Mouse (Mus musculus) heart, postnatal 0 days (tissue): ENCODE data around the gene Slc7a8. TPM values are rescaled to one million over a fixed set of nuclear protein-coding genes. Genes with fewer than 3 reads are reported as not detected.
A peak's percentile ranks its signal among the peaks of the same experiment; 100 is the strongest.

Experiments used
- ATAC-seq: fragments of 200-750 bp; cut with Nextera tagmentation; 2 replicates; pipeline ENCODE4 v1.8.0; 2017; ENCODE audit warnings: low read depth, moderate number of reproducible peaks, moderate library complexity; ENCODE audit not compliant: insufficient read depth
- DNase-seq: peaks from one replicate; pipeline ENCODE4 v3.0.0-alpha.2; 2016; ENCODE audit warnings: low spot score
- H3K27ac ChIP-seq: fragments of 300-500 bp; sonication (generic); 2 replicates; pipeline ENCODE4 v1.5.1; 2014; ENCODE audit warnings: low read depth, mild to moderate bottlenecking
- H3K27me3 ChIP-seq: fragments of 300-500 bp; sonication (generic); 2 replicates; pipeline ENCODE4 v1.6.1; 2014; ENCODE audit warnings: low read length, mixed read lengths; ENCODE audit not compliant: control insufficient read depth, insufficient read depth
- H3K36me3 ChIP-seq: fragments of 300-500 bp; sonication (generic); replicated peaks from 2 replicates; pipeline ENCODE4 v1.6.1; 2014; ENCODE audit warnings: low read length, mixed read lengths; ENCODE audit not compliant: control insufficient read depth, insufficient read depth
- H3K4me1 ChIP-seq: fragments of 300-500 bp; sonication (generic); 2 replicates; pipeline ENCODE4 v1.6.1; 2014; ENCODE audit warnings: antibody characterized with exemption; ENCODE audit not compliant: control insufficient read depth, insufficient read depth
- H3K4me2 ChIP-seq: fragments of 300-500 bp; sonication (generic); 2 replicates; pipeline ENCODE4 v1.6.1; 2014; ENCODE audit warnings: low read depth, mild to moderate bottlenecking, low read length, moderate library complexity
- H3K4me3 ChIP-seq: fragments of 300-500 bp; sonication (generic); 2 replicates; pipeline ENCODE4 v1.5.1; 2014; ENCODE audit warnings: low read depth, low read length
- H3K9ac ChIP-seq: fragments of 300-500 bp; sonication (generic); replicated peaks from 2 replicates; pipeline ENCODE4 v1.6.1; 2014; ENCODE audit warnings: low read depth, low read length, mixed read lengths
- H3K9me3 ChIP-seq: fragments of 300-500 bp; sonication (generic); replicated peaks from 2 replicates; pipeline ENCODE4 v1.6.1; 2016; ENCODE audit warnings: low read length; ENCODE audit not compliant: control insufficient read depth
- CTCF ChIP-seq: IDR thresholded peaks from 2 replicates; pipeline ENCODE4 v1.5.1; 2016; ENCODE audit warnings: antibody characterized with exemption, control low read depth, low read depth
- EP300 ChIP-seq: IDR thresholded peaks from 2 replicates; pipeline ENCODE4 v1.6.1; 2016; ENCODE audit warnings: antibody characterized with exemption, low read depth
- WGBS: fragments of 180-500 bp; shearing (Covaris S2); extraction: QIAGEN DNeasy Blood & Tissue Kit; methylation state at CpG from one replicate; pipeline ENCODE4 v1.1.7; 2014; 5-methylcytosine and 5-hydroxymethylcytosine counted together
- polyA plus RNA-seq: library from polyadenylated mRNA; unstranded; fragments of >200 nt; fragmentation: Nextera tagmentation; extraction: Ambion mirVana; gene quantifications from 2 replicates; pipeline ENCODE4 v1.2.1, GENCODE M21; 2015
- total RNA-seq: library from RNA; depleted of rRNA; stranded (reverse); fragments of >200 nt; gene quantifications from 2 replicates; pipeline ENCODE4 v1.2.3, GENCODE M21; 2014; ENCODE audit warnings: low replicate concordance

Slc7a8 gene
- total and polyA plus RNA-seq, 2 experiments from 2014 or later = 1.2 to 3.1 TPM

GRCm38 (mm10) chr14:54787226-54787625 is 5.5 kb upstream of the Slc7a8 start:
- no peak for DNase-seq
- H3K27me3 ChIP-seq = no peaks in the 10 kb centered on the region
- no peaks in the 10 kb centered on the region for H3K36me3 ChIP-seq
- H3K4me3 ChIP-seq = no peak overlapping the region
- H3K4me2 ChIP-seq = no peak overlapping the region
- H3K9ac ChIP-seq = no peak overlapping the region
- ATAC-seq = no peak
- WGBS = 62% methylated on average over 4 of the region's 4 CpGs
- H3K9me3 ChIP-seq = no peaks in the 10 kb centered on the region
- H3K27ac ChIP-seq = no peak overlapping the region
- no peaks in the 10 kb centered on the region for H3K4me1 ChIP-seq
- TF ChIP-seq EP300 = no peak
- TF ChIP-seq CTCF = peak; percentile 18; the same call in 1 of the 2 replicates

GRCm38 (mm10) chr14:54786489-54786888 is 4.7 kb upstream of the Slc7a8 start:
- peak; percentile 74 for ATAC-seq
- peak overlapping the region; percentile 7; the same call in 1 of the 2 replicates for H3K4me2 ChIP-seq

GRCm38 (mm10) chr14:54785898-54786297 is 4.2 kb upstream of the Slc7a8 start:
- ATAC-seq = no peak; the same call in 1 of the 2 replicates
- Histone ChIP-seq H3K36me3 (no peaks in the 10 kb centered on the region), H3K9ac (no peak overlapping the region), H3K4me1 (0 out of 2 replicates have a peak, but pooled peaks cover 2% of the 10 kb centered on the region), H3K4me3 (no peak overlapping the region), H3K27me3 (peaks cover 5% of the 10 kb centered on the region; the same call in 1 of the 2 replicates), H3K4me2 (no peak overlapping the region), H3K27ac (peak overlapping the region; percentile 27), H3K9me3 (no peaks in the 10 kb centered on the region)
- WGBS = 62% methylated on average over 4 of the region's 4 CpGs
- TF ChIP-seq CTCF (peak; percentile 72), EP300 (no peak)
- DNase-seq = peak; percentile 30

More at GRCm38 (mm10) chr14:54786489-54786888, 4.7 kb upstream of the Slc7a8 start:
- 22% methylated on average over 10 of the region's 10 CpGs for WGBS
- TF ChIP-seq EP300 (no peak), CTCF (no peak)
- Histone ChIP-seq H3K27ac (peak overlapping the region; percentile 27), H3K4me1 (no peaks in the 10 kb centered on the region), H3K9ac (no peak overlapping the region), H3K9me3 (no peaks in the 10 kb centered on the region), H3K4me3 (no peak overlapping the region), H3K36me3 (no peaks in the 10 kb centered on the region), H3K27me3 (peaks cover 5% of the 10 kb centered on the region; the same call in 1 of the 2 replicates)
- peak; percentile 76 for DNase-seq

GRCm38 (mm10) chr14:54782971-54783370 is 1.2 kb upstream of the Slc7a8 start:
- Histone ChIP-seq H3K27me3 (peaks cover 5% of the 10 kb centered on the region; the same call in 1 of the 2 replicates), H3K9me3 (no peaks in the 10 kb centered on the region), H3K9ac (no peak overlapping the region), H3K4me2 (no peak overlapping the region), H3K36me3 (no peaks in the 10 kb centered on the region), H3K4me3 (no peak overlapping the region), H3K4me1 (0 out of 2 replicates have a peak, but pooled peaks cover 8% of the 10 kb centered on the region), H3K27ac (no peak overlapping the region)
- ATAC-seq (no peak), DNase-seq (no peak)
- no peak for TF ChIP-seq EP300
- no peak for TF ChIP-seq CTCF
- WGBS = 90% methylated on average over 6 of the region's 6 CpGs

GRCm38 (mm10) chr14:54780836-54781609 is 723 bp downstream of the Slc7a8 start:
- 3% methylated on average over 35 of the region's 35 CpGs for WGBS
- ATAC-seq (peak; percentile 52; the same call in 1 of the 2 replicates), DNase-seq (no peak)
- Histone ChIP-seq H3K27me3 (peaks cover 5% of the 10 kb centered on the region; the same call in 1 of the 2 replicates), H3K4me2 (peak overlapping the region; percentile 92), H3K9me3 (no peaks in the 10 kb centered on the region), H3K27ac (no peak overlapping the region), H3K4me3 (peak overlapping the region; percentile 63), H3K9ac (peak overlapping the region; percentile 58), H3K36me3 (no peaks in the 10 kb centered on the region), H3K4me1 (0 out of 2 replicates have a peak, but pooled peaks cover 8% of the 10 kb centered on the region)
- no peak for TF ChIP-seq EP300
- no peak for TF ChIP-seq CTCF
